Mouse (Mus musculus): ENCODE data around the gene Src. TPM values are rescaled to one million over a fixed set of nuclear protein-coding genes. Genes with fewer than 3 reads are reported as not detected.

Gene Src
- polyA plus RNA-seq, 1 experiment = 15.4 TPM

GRCm38 (mm10) chr2:157468130-157468796, 50.0 kb downstream of the Src start:
- Histone ChIP-seq H3K4me3 (replicated peaks; ENCODE audit: control insufficient read depth, low read depth, low read length) (no peak overlapping the region), H3K4me1 (ENCODE audit: control insufficient read depth, insufficient read depth, low read length) (no peaks in the 10 kb centered on the region), H3K27ac (ENCODE audit: control insufficient read depth, insufficient read depth, low read depth, low read length, poor library complexity) (no peak overlapping the region)
- TF ChIP-seq POLR2A (IDR thresholded peaks at IDR 0.05; ENCODE audit: borderline replicate concordance, control insufficient read depth, low read depth, low read length) = no peak
- peak; percentile 73 for TF ChIP-seq CTCF (IDR thresholded peaks at IDR 0.05; ENCODE audit: control insufficient read depth, insufficient read depth, low read length)
- WGBS = 76% methylated on average over 8 of the region's 8 CpGs

GRCm38 (mm10) chr2:157471292-157471691, 53.0 kb downstream of the Src start:
- Histone ChIP-seq H3K4me3 (replicated peaks; ENCODE audit: control insufficient read depth, low read depth, low read length) (no peak overlapping the region), H3K27ac (ENCODE audit: control insufficient read depth, insufficient read depth, low read depth, low read length, poor library complexity) (no peak overlapping the region), H3K4me1 (ENCODE audit: control insufficient read depth, insufficient read depth, low read length) (no peaks in the 10 kb centered on the region)
- no peak for TF ChIP-seq CTCF (IDR thresholded peaks at IDR 0.05; ENCODE audit: control insufficient read depth, insufficient read depth, low read length)
- TF ChIP-seq POLR2A (IDR thresholded peaks at IDR 0.05; ENCODE audit: borderline replicate concordance, control insufficient read depth, low read depth, low read length) = no peak
- WGBS = 71% methylated on average over 7 of the region's 7 CpGs

- no peak for TF ChIP-seq CTCF (IDR thresholded peaks at IDR 0.05; ENCODE audit: control insufficient read depth, insufficient read depth, low read length)
- no peak for TF ChIP-seq POLR2A (IDR thresholded peaks at IDR 0.05; ENCODE audit: borderline replicate concordance, control insufficient read depth, low read depth, low read length)
- Histone ChIP-seq H3K4me1 (ENCODE audit: control insufficient read depth, insufficient read depth, low read length) (no peaks in the 10 kb centered on the region), H3K4me3 (replicated peaks; ENCODE audit: control insufficient read depth, low read depth, low read length) (no peak overlapping the region), H3K27ac (ENCODE audit: control insufficient read depth, insufficient read depth, low read depth, low read length, poor library complexity) (no peak overlapping the region)
- WGBS = 84% methylated on average over 6 of the region's 6 CpGs
Measured at GRCm38 (mm10) chr2:157471737-157472136, 53.5 kb downstream of the Src start.

GRCm38 (mm10) chr2:157472469-157472868, 54.2 kb downstream of the Src start:
- WGBS = 48% methylated on average over 4 of the region's 4 CpGs
- Histone ChIP-seq H3K4me3 (replicated peaks; ENCODE audit: control insufficient read depth, low read depth, low read length) (no peak overlapping the region), H3K27ac (ENCODE audit: control insufficient read depth, insufficient read depth, low read depth, low read length, poor library complexity) (no peak overlapping the region), H3K4me1 (ENCODE audit: control insufficient read depth, insufficient read depth, low read length) (no peaks in the 10 kb centered on the region)
- no peak for TF ChIP-seq POLR2A (IDR thresholded peaks at IDR 0.05; ENCODE audit: borderline replicate concordance, control insufficient read depth, low read depth, low read length)
- no peak for TF ChIP-seq CTCF (IDR thresholded peaks at IDR 0.05; ENCODE audit: control insufficient read depth, insufficient read depth, low read length)

GRCm38 (mm10) chr2:157474269-157474729, 56.1 kb downstream of the Src start:
- 54% methylated on average over 6 of the region's 6 CpGs for WGBS
- H3K4me3 ChIP-seq (replicated peaks; ENCODE audit: control insufficient read depth, low read depth, low read length) = no peak overlapping the region
- TF ChIP-seq POLR2A (IDR thresholded peaks at IDR 0.05; ENCODE audit: borderline replicate concordance, control insufficient read depth, low read depth, low read length) = no peak
- no peak for TF ChIP-seq CTCF (IDR thresholded peaks at IDR 0.05; ENCODE audit: control insufficient read depth, insufficient read depth, low read length)
- no peaks in the 10 kb centered on the region for H3K4me1 ChIP-seq (ENCODE audit: control insufficient read depth, insufficient read depth, low read length)
- H3K27ac ChIP-seq (ENCODE audit: control insufficient read depth, insufficient read depth, low read depth, low read length, poor library complexity) = no peak overlapping the region

- Histone ChIP-seq H3K27ac (ENCODE audit: control insufficient read depth, insufficient read depth, low read depth, low read length, poor library complexity) (no peak overlapping the region), H3K4me1 (ENCODE audit: control insufficient read depth, insufficient read depth, low read length) (no peaks in the 10 kb centered on the region), H3K4me3 (replicated peaks; ENCODE audit: control insufficient read depth, low read depth, low read length) (no peak overlapping the region)
- 72% methylated on average over 13 of the region's 13 CpGs for WGBS
- TF ChIP-seq POLR2A (IDR thresholded peaks at IDR 0.05; ENCODE audit: borderline replicate concordance, control insufficient read depth, low read depth, low read length) (no peak), CTCF (IDR thresholded peaks at IDR 0.05; ENCODE audit: control insufficient read depth, insufficient read depth, low read length) (no peak)
Measured at GRCm38 (mm10) chr2:157475437-157476379, 57.5 kb downstream of the Src start.

- Histone ChIP-seq H3K27ac (ENCODE audit: control insufficient read depth, insufficient read depth, low read depth, low read length, poor library complexity) (no peak overlapping the region), H3K4me1 (ENCODE audit: control insufficient read depth, insufficient read depth, low read length) (no peaks in the 10 kb centered on the region), H3K4me3 (replicated peaks; ENCODE audit: control insufficient read depth, low read depth, low read length) (no peak overlapping the region)
- 87% methylated on average over 8 of the region's 8 CpGs for WGBS
- TF ChIP-seq POLR2A (IDR thresholded peaks at IDR 0.05; ENCODE audit: borderline replicate concordance, control insufficient read depth, low read depth, low read length) (no peak), CTCF (IDR thresholded peaks at IDR 0.05; ENCODE audit: control insufficient read depth, insufficient read depth, low read length) (no peak)
Measured at GRCm38 (mm10) chr2:157478651-157479050, 60.4 kb downstream of the Src start.

GRCm38 (mm10) chr2:157479858-157480568, 61.8 kb downstream of the Src start:
- no peak overlapping the region for H3K27ac ChIP-seq (ENCODE audit: control insufficient read depth, insufficient read depth, low read depth, low read length, poor library complexity)
- TF ChIP-seq CTCF (IDR thresholded peaks at IDR 0.05; ENCODE audit: control insufficient read depth, insufficient read depth, low read length) = peak; percentile 55
- no peak for TF ChIP-seq POLR2A (IDR thresholded peaks at IDR 0.05; ENCODE audit: borderline replicate concordance, control insufficient read depth, low read depth, low read length)
- no peaks in the 10 kb centered on the region for H3K4me1 ChIP-seq (ENCODE audit: control insufficient read depth, insufficient read depth, low read length)
- H3K4me3 ChIP-seq (replicated peaks; ENCODE audit: control insufficient read depth, low read depth, low read length) = no peak overlapping the region
- WGBS = 43% methylated on average over 15 of the region's 15 CpGs

Measured in bone marrow, adult 2 months (tissue).